ENCODE assay signal across 8 mouse cellular contexts in genomic region chr8:69775149-69775534, GRCm38 (mm10). TPM values are rescaled to one million over a fixed set of nuclear protein-coding genes. Genes with fewer than 3 reads are reported as not detected.
DNase-seq lines count a peak whose midpoint lies in the region; ATAC-seq and TF ChIP-seq lines count a peak whose summit lies in the region.

No protein-coding gene starts in this region.

- peak overlapping the region; percentile 50 for H3K4me2 ChIP-seq in lung, embryonic 14.5 days
- H3K4me2 ChIP-seq in neural tube, embryonic 14.5 days (ENCODE audit: low read depth, low read length): peak overlapping the region; percentile 38

- no peaks in the 10 kb centered on the region; the same call in 1 of the 2 replicates for H3K36me3 ChIP-seq in lung, embryonic 14.5 days (ENCODE audit: insufficient read depth)
- peaks cover 25% of the 10 kb centered on the region for H3K36me3 ChIP-seq in limb, embryonic 10.5 days
- H3K36me3 ChIP-seq in neural tube, embryonic 14.5 days (ENCODE audit: control insufficient read depth, insufficient read depth, low read length): no peaks in the 10 kb centered on the region

- peaks cover 16% of the 10 kb centered on the region for H3K4me1 ChIP-seq in lung, embryonic 14.5 days (ENCODE audit: insufficient read depth)
- peaks cover 31% of the 10 kb centered on the region for H3K4me1 ChIP-seq in limb, embryonic 10.5 days
- H3K4me1 ChIP-seq in neural tube, embryonic 14.5 days (ENCODE audit: control insufficient read depth, insufficient read depth, low read length): peaks cover 18% of the 10 kb centered on the region

- no peak for DNase-seq in lung, embryonic 14.5 days
- no peak for DNase-seq in lung, adult 18-20 months
- no peak for DNase-seq in limb, embryonic 10.5 days (ENCODE audit: low spot score)
- DNase-seq in adrenal gland, postnatal 36 days: no peak
- no peak for DNase-seq in right cerebral cortex, postnatal 4 days
- DNase-seq in spleen, adult 12 weeks (ENCODE audit: low spot score): no peak

- H3K27me3 ChIP-seq in lung, embryonic 14.5 days (ENCODE audit: insufficient read depth, low read length): no peaks in the 10 kb centered on the region
- H3K27me3 ChIP-seq in limb, embryonic 10.5 days (ENCODE audit: low read depth, poor library complexity, severe bottlenecking): no peaks in the 10 kb centered on the region
- no peaks in the 10 kb centered on the region for H3K27me3 ChIP-seq in neural tube, embryonic 14.5 days (ENCODE audit: control insufficient read depth, insufficient read depth, low read length)

- no peak overlapping the region for H3K9ac ChIP-seq in lung, embryonic 14.5 days
- no peak overlapping the region for H3K9ac ChIP-seq in neural tube, embryonic 14.5 days (replicated peaks; ENCODE audit: low read depth, low read length)

- H3K9me3 ChIP-seq in lung, embryonic 14.5 days (ENCODE audit: low read depth, low read length): no peaks in the 10 kb centered on the region
- no peaks in the 10 kb centered on the region for H3K9me3 ChIP-seq in limb, embryonic 10.5 days (replicated peaks)
- no peaks in the 10 kb centered on the region for H3K9me3 ChIP-seq in neural tube, embryonic 14.5 days (ENCODE audit: control insufficient read depth, low read length)

- H3K4me3 ChIP-seq in lung, embryonic 14.5 days (ENCODE audit: low read depth, low read length): peak overlapping the region; percentile 77
- peak overlapping the region; percentile 78 for H3K4me3 ChIP-seq in limb, embryonic 10.5 days
- H3K4me3 ChIP-seq in neural tube, embryonic 14.5 days (ENCODE audit: low read depth, low read length): peak overlapping the region; percentile 75

- no peak for TF ChIP-seq CTCF in lung, embryonic 14.5 days (IDR thresholded peaks at IDR 0.05; ENCODE audit: low read depth)

- H3K27ac ChIP-seq in lung, embryonic 14.5 days (ENCODE audit: low read depth): no peak overlapping the region
- H3K27ac ChIP-seq in limb, embryonic 10.5 days: peak overlapping the region; percentile 98
- peak overlapping the region; percentile 99; the same call in 1 of the 2 replicates for H3K27ac ChIP-seq in neural tube, embryonic 14.5 days (ENCODE audit: low read depth, low read length)

- no peak for ATAC-seq in lung, embryonic 14.5 days (ENCODE audit: insufficient read depth)
- peak; percentile 17; the same call in 1 of the 2 replicates for ATAC-seq in erythroblast, adult 5-6 weeks (replicated peaks; ENCODE audit: low FRiP score, poor library complexity, severe bottlenecking)
- ATAC-seq in neural tube, embryonic 14.5 days (ENCODE audit: low read depth): peak; percentile 9

- WGBS in lung, embryonic 14.5 days: 49% methylated on average over 2 of the region's 2 CpGs
- 65% methylated on average over 2 of the region's 2 CpGs for WGBS in limb, embryonic 10.5 days
- 62% methylated on average over 2 of the region's 2 CpGs for WGBS in neural tube, embryonic 14.5 days

RNA-seq across cellular contexts. Expression of gene Gm20422, which starts 0.5 kb away (rescaled TPM):
- polyA plus RNA-seq in lung, embryonic 14.5 days (2014; fragmentation: Nextera tagmentation; extraction: Ambion mirVana): 0.22 and 0.30 TPM in 2 replicates
- not detected in 2 replicates for total RNA-seq in erythroblast, adult 5-6 weeks (2015; ENCODE audit: low replicate concordance)
- 2.9 TPM in 1 of 2 replicates, not detected in the other for total RNA-seq in erythroblast, adult 5-6 weeks (2017; ENCODE audit: low replicate concordance)
- 0.19 TPM in 1 of 2 replicates, not detected in the other for polyA plus RNA-seq in limb, embryonic 10.5 days (2016; fragmentation: Nextera tagmentation; extraction: Ambion mirVana)
- 0.45 and 0.86 TPM in 2 replicates for polyA plus RNA-seq in neural tube, embryonic 14.5 days (2014; fragmentation: Nextera tagmentation; extraction: Ambion mirVana)
- 1 to 10 TPM; 2.8 to 3.1 TPM for total RNA-seq in adrenal gland, postnatal 36 days (2021)

RNA-seq across cellular contexts. Expression of gene Atp13a1, which starts 15.8 kb away (rescaled TPM):
- polyA plus RNA-seq in lung, embryonic 14.5 days (2014; fragmentation: Nextera tagmentation; extraction: Ambion mirVana): 46.6 and 57.4 TPM in 2 replicates
- total RNA-seq in erythroblast, adult 5-6 weeks (2015; ENCODE audit: low replicate concordance): 9.2 and 9.4 TPM in 2 replicates
- total RNA-seq in erythroblast, adult 5-6 weeks (2017; ENCODE audit: low replicate concordance): 3.7 and 3.9 TPM in 2 replicates
- 65.7 and 70.0 TPM in 2 replicates for polyA plus RNA-seq in limb, embryonic 10.5 days (2016; fragmentation: Nextera tagmentation; extraction: Ambion mirVana)
- polyA plus RNA-seq in neural tube, embryonic 14.5 days (2014; fragmentation: Nextera tagmentation; extraction: Ambion mirVana): 48.0 and 51.1 TPM in 2 replicates
- total RNA-seq in adrenal gland, postnatal 36 days (2021): 10 to 100 TPM; 40.9 to 42.3 TPM

RNA-seq across cellular contexts. Expression of gene Zfp866, which starts 15.8 kb away (rescaled TPM):
- polyA plus RNA-seq in lung, embryonic 14.5 days (2014; fragmentation: Nextera tagmentation; extraction: Ambion mirVana): 30.5 and 31.7 TPM in 2 replicates
- 13.1 and 14.0 TPM in 2 replicates for total RNA-seq in erythroblast, adult 5-6 weeks (2015; ENCODE audit: low replicate concordance)
- total RNA-seq in erythroblast, adult 5-6 weeks (2017; ENCODE audit: low replicate concordance): 21.1 and 28.6 TPM in 2 replicates
- polyA plus RNA-seq in limb, embryonic 10.5 days (2016; fragmentation: Nextera tagmentation; extraction: Ambion mirVana): 31.1 and 38.1 TPM in 2 replicates
- 47.1 and 47.7 TPM in 2 replicates for polyA plus RNA-seq in neural tube, embryonic 14.5 days (2014; fragmentation: Nextera tagmentation; extraction: Ambion mirVana)
- total RNA-seq in adrenal gland, postnatal 36 days (2021): 10 to 100 TPM; 21.2 to 21.3 TPM

RNA-seq across cellular contexts. Expression of gene Zfp963, which starts 25.4 kb away (rescaled TPM):
- 5.6 and 5.8 TPM in 2 replicates for polyA plus RNA-seq in lung, embryonic 14.5 days (2014; fragmentation: Nextera tagmentation; extraction: Ambion mirVana)
- 5.2 and 7.1 TPM in 2 replicates for total RNA-seq in erythroblast, adult 5-6 weeks (2015; ENCODE audit: low replicate concordance)
- 3.2 and 3.7 TPM in 2 replicates for total RNA-seq in erythroblast, adult 5-6 weeks (2017; ENCODE audit: low replicate concordance)
- polyA plus RNA-seq in limb, embryonic 10.5 days (2016; fragmentation: Nextera tagmentation; extraction: Ambion mirVana): 4.3 and 6.4 TPM in 2 replicates
- polyA plus RNA-seq in neural tube, embryonic 14.5 days (2014; fragmentation: Nextera tagmentation; extraction: Ambion mirVana): 8.8 and 9.3 TPM in 2 replicates
- 1 to 10 TPM; 3.5 to 5.1 TPM for total RNA-seq in adrenal gland, postnatal 36 days (2021)

RNA-seq across cellular contexts. Expression of gene Gmip, which starts 33.3 kb away (rescaled TPM):
- 6.7 and 8.8 TPM in 2 replicates for polyA plus RNA-seq in lung, embryonic 14.5 days (2014; fragmentation: Nextera tagmentation; extraction: Ambion mirVana)
- 14.2 and 20.1 TPM in 2 replicates for total RNA-seq in erythroblast, adult 5-6 weeks (2015; ENCODE audit: low replicate concordance)
- total RNA-seq in erythroblast, adult 5-6 weeks (2017; ENCODE audit: low replicate concordance): 15.5 and 24.4 TPM in 2 replicates
- polyA plus RNA-seq in limb, embryonic 10.5 days (2016; fragmentation: Nextera tagmentation; extraction: Ambion mirVana): 9.3 and 9.6 TPM in 2 replicates
- 27.5 and 31.3 TPM in 2 replicates for polyA plus RNA-seq in neural tube, embryonic 14.5 days (2014; fragmentation: Nextera tagmentation; extraction: Ambion mirVana)
- 10 to 100 TPM; 10.1 to 10.5 TPM for total RNA-seq in adrenal gland, postnatal 36 days (2021)
